12 mouse cellular contexts compared by ENCODE assay signal in genomic region chr2:123311554-123312276, GRCm38 (mm10).
A peak's percentile ranks its signal among the peaks of the same experiment; 100 is the strongest.
DNase-seq lines count a peak whose midpoint lies in the region; ATAC-seq lines count a peak whose summit lies in the region.
"Had no signal": no experiment of that assay in that cellular context is flagged by ENCODE, and none has a peak within 500 bp of the region (broad histone marks: within the 10 kb centered on the region; RNA-seq: fewer than 3 reads in every experiment).

No protein-coding gene starts in this region.

- no peaks in the 10 kb centered on the region for H3K9me3 ChIP-seq in midbrain, embryonic 12.5 days
- no peaks in the 10 kb centered on the region for H3K9me3 ChIP-seq in midbrain, embryonic 10.5 days (replicated peaks)
- H3K9me3 ChIP-seq in forebrain, embryonic 15.5 days: no peaks in the 10 kb centered on the region
- no peaks in the 10 kb centered on the region for H3K9me3 ChIP-seq in midbrain, embryonic 15.5 days
- H3K9me3 ChIP-seq: heart, embryonic 15.5 days; liver, embryonic 12.5 days; megakaryocyte, embryonic 14.5 days had no signal

- H3K27ac ChIP-seq in midbrain, embryonic 12.5 days (replicated peaks): no peak overlapping the region
- no peak overlapping the region for H3K27ac ChIP-seq in midbrain, embryonic 10.5 days (replicated peaks)
- no peak overlapping the region for H3K27ac ChIP-seq in forebrain, embryonic 15.5 days (replicated peaks)
- no peak overlapping the region for H3K27ac ChIP-seq in midbrain, embryonic 15.5 days
- H3K27ac ChIP-seq: heart, embryonic 15.5 days; liver, embryonic 12.5 days had no signal

- H3K4me2 ChIP-seq in midbrain, embryonic 12.5 days (replicated peaks): no peak overlapping the region
- H3K4me2 ChIP-seq in forebrain, embryonic 15.5 days (replicated peaks): no peak overlapping the region
- H3K4me2 ChIP-seq in midbrain, embryonic 15.5 days: no peak overlapping the region
- H3K4me2 ChIP-seq: heart, embryonic 15.5 days; liver, embryonic 12.5 days had no signal

- peak; percentile 31 for ATAC-seq in frontal cortex, adult (ENCODE audit: low TSS enrichment)
- ATAC-seq in midbrain, embryonic 12.5 days (ENCODE audit: low FRiP score, low read depth): peak; percentile 36; the same call in 1 of the 2 replicates
- ATAC-seq in forebrain, embryonic 15.5 days (replicated peaks): peak; percentile 39; the same call in 1 of the 2 replicates
- peak; percentile 60 for ATAC-seq in midbrain, embryonic 15.5 days (replicated peaks)
- ATAC-seq in activated CD4-positive, CD25-positive, alpha-beta regulatory T cell, adult 4 months: no peak
- ATAC-seq: CD4-positive, CD25-positive, alpha-beta regulatory T cell, adult 4 months; liver, embryonic 12.5 days; lung, postnatal 0 days had no signal

- DNase-seq in frontal cortex, postnatal 14 days (ENCODE audit: low spot score in 2 of 2): no peak
- DNase-seq in midbrain, embryonic 10.5 days (ENCODE audit: low spot score): no peak

- no peak overlapping the region for H3K9ac ChIP-seq in midbrain, embryonic 12.5 days (replicated peaks)
- no peak overlapping the region for H3K9ac ChIP-seq in forebrain, embryonic 15.5 days (replicated peaks)
- no peak overlapping the region for H3K9ac ChIP-seq in midbrain, embryonic 15.5 days
- H3K9ac ChIP-seq: heart, embryonic 15.5 days; liver, embryonic 12.5 days had no signal

- H3K36me3 ChIP-seq in midbrain, embryonic 12.5 days: no peaks in the 10 kb centered on the region
- H3K36me3 ChIP-seq in midbrain, embryonic 10.5 days: no peaks in the 10 kb centered on the region
- H3K36me3 ChIP-seq in forebrain, embryonic 15.5 days: no peaks in the 10 kb centered on the region
- H3K36me3 ChIP-seq in midbrain, embryonic 15.5 days (replicated peaks): no peaks in the 10 kb centered on the region
- H3K36me3 ChIP-seq: heart, embryonic 15.5 days; liver, embryonic 12.5 days had no signal

- no peaks in the 10 kb centered on the region for H3K27me3 ChIP-seq in midbrain, embryonic 12.5 days
- no peaks in the 10 kb centered on the region for H3K27me3 ChIP-seq in midbrain, embryonic 10.5 days (ENCODE audit: low read depth, poor library complexity, severe bottlenecking)
- H3K27me3 ChIP-seq in forebrain, embryonic 15.5 days: no peaks in the 10 kb centered on the region
- H3K27me3 ChIP-seq in midbrain, embryonic 15.5 days (replicated peaks): no peaks in the 10 kb centered on the region
- H3K27me3 ChIP-seq: heart, embryonic 15.5 days; liver, embryonic 12.5 days; megakaryocyte, embryonic 14.5 days had no signal

- WGBS in midbrain, embryonic 12.5 days: 68% methylated on average over 6 of the region's 6 CpGs
- WGBS in midbrain, embryonic 10.5 days: 74% methylated on average over 6 of the region's 6 CpGs
- 70% methylated on average over 6 of the region's 6 CpGs for WGBS in forebrain, embryonic 15.5 days
- 59% methylated on average over 6 of the region's 6 CpGs for WGBS in midbrain, embryonic 15.5 days

- no peak overlapping the region for H3K4me3 ChIP-seq in midbrain, embryonic 12.5 days
- no peak overlapping the region for H3K4me3 ChIP-seq in midbrain, embryonic 10.5 days
- no peak overlapping the region for H3K4me3 ChIP-seq in forebrain, embryonic 15.5 days
- H3K4me3 ChIP-seq in midbrain, embryonic 15.5 days: no peak overlapping the region
- H3K4me3 ChIP-seq: heart, embryonic 15.5 days; liver, embryonic 12.5 days; megakaryocyte, embryonic 14.5 days had no signal

- no peaks in the 10 kb centered on the region for H3K4me1 ChIP-seq in midbrain, embryonic 12.5 days
- H3K4me1 ChIP-seq in midbrain, embryonic 10.5 days: no peaks in the 10 kb centered on the region
- no peaks in the 10 kb centered on the region for H3K4me1 ChIP-seq in forebrain, embryonic 15.5 days
- H3K4me1 ChIP-seq in midbrain, embryonic 15.5 days: no peaks in the 10 kb centered on the region
- H3K4me1 ChIP-seq: heart, embryonic 15.5 days; liver, embryonic 12.5 days; megakaryocyte, embryonic 14.5 days had no signal
